Mouse (Mus musculus) small intestine, adult 2 months (tissue): ENCODE measurements around the gene Clcn7.

ENCODE experiments used
- CTCF ChIP-seq: fragments of 200-500 bp; IDR thresholded peaks from 2 replicates; pipeline ENCODE4 v1.5.1; 2012; ENCODE audit warnings: low read depth, mild to moderate bottlenecking, control low read depth, inconsistent platforms, low read length, moderate library complexity, mixed read lengths; ENCODE audit not compliant: insufficient replicate concordance, insufficient read length; ENCODE audit errors: extremely low read depth
- POLR2A ChIP-seq: fragments of 200-500 bp; IDR thresholded peaks from 2 replicates; pipeline ENCODE4 v1.6.1; 2012; ENCODE audit warnings: low read depth, mild to moderate bottlenecking, control low read depth, inconsistent platforms, low read length, moderate library complexity

DNA sequence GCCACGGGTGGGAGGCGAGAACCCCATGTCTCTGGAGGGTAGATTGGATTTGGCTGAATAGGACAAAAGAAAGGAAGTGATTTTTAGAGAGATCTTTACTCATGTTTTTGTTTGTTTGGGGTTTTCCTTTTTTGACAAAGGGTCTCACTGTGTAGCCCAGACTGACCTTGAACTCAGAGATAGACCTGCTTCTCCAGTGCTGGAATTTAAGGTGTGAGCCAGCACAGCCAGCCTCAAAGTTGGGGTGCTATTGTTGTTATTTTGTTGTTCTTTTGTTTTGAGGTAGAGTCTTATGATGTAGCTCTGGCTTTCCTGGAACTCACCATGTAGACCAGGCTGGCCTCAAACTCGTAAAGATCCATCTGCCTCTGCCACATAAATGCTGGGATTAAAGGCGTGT, 69.2 kb downstream of the Clcn7 start:
- TF ChIP-seq CTCF (no peak), POLR2A (no peak)
